Comparison of ENCODE assay signal across 8 mouse cellular contexts in the genomic region with DNA sequence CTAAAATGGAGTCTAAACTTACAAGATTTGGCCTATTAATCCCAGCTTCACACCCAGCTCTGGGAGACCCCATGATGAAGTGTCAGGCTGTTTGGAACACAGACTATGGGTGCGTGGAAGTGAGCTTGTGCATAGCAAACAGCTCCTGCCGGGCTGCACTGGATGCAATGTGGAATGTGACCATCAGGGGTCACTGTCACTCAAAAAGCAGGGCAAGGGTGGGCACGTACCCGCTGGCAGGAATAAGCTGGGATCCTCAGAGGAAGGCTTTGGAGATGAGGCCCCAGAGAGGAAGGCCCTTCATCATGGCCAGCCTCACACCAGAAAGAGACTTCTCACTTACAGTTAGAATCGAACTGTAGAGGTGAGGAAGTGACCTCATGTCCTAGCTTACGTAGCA. TPM values are rescaled to one million over a fixed set of nuclear protein-coding genes. Genes with fewer than 3 reads are reported as not detected.
DNase-seq lines count a peak whose midpoint lies in the region; ATAC-seq and TF ChIP-seq lines count a peak whose summit lies in the region.

No protein-coding gene starts in this region.

- H3K27ac ChIP-seq in gastrocnemius, adult 2 months, result no peak overlapping the region

- intact Hi-C loops in gastrocnemius, adult 2 months (cut with DNase I), result loop anchor here (10.0 kb wide), 1 partner anchor 205 kb away; a partner anchor contains a TSS

- TF ChIP-seq CTCF in gastrocnemius, adult 2 months (IDR thresholded peaks at IDR 0.05), result peak; percentile 73

- peak; percentile 49; the same call in 1 of the 2 replicates for ATAC-seq in erythroid progenitor cell, adult 5-6 weeks (replicated peaks; ENCODE audit: low FRiP score, poor library complexity, severe bottlenecking)

- H3K36me3 ChIP-seq in megakaryocyte, embryonic 14.5 days (replicated peaks; ENCODE audit: low read length), result no peaks in the 10 kb centered on the region

- peak; percentile 27 for DNase-seq in gastrocnemius, adult 2 months
- DNase-seq in gastrocnemius, adult 18-20 months (ENCODE audit: low spot score), result no peak
- DNase-seq in 3T3-L1 (ENCODE audit: low read depth, low spot score), result peak; percentile 37
- peak; percentile 42 for DNase-seq in adrenal gland, postnatal 25 days
- DNase-seq in kidney, postnatal 10 days, result peak; percentile 62
- peak; percentile 22 for DNase-seq in right cerebral cortex, postnatal 25 days

- no peak overlapping the region for H3K4me3 ChIP-seq in gastrocnemius, adult 2 months
- peak overlapping the region; percentile 12 for H3K4me3 ChIP-seq in megakaryocyte, embryonic 14.5 days (replicated peaks)

- H3K9me3 ChIP-seq in megakaryocyte, embryonic 14.5 days, result no peaks in the 10 kb centered on the region

- peaks cover 33% of the 10 kb centered on the region for H3K27me3 ChIP-seq in megakaryocyte, embryonic 14.5 days (replicated peaks)

- peaks cover 20% of the 10 kb centered on the region; the same call in 1 of the 2 replicates for H3K4me1 ChIP-seq in megakaryocyte, embryonic 14.5 days

RNA-seq across cellular contexts. Expression of a gene that starts 23.9 kb away (rescaled TPM):
- 1 to 10 TPM in 1 of 2 experiments, under 1 TPM in 1; 0.69 to 1.6 TPM for total RNA-seq in gastrocnemius, adult 2 months (2021)
- total RNA-seq in gastrocnemius, adult 18-20 months (2021), result 1 to 10 TPM in 1 of 2 experiments, under 1 TPM in 1; 0.94 to 1.3 TPM
- total RNA-seq in adrenal gland, postnatal 25 days (2021), result 2.3 and 2.6 TPM in 2 replicates
- total RNA-seq in erythroid progenitor cell, adult 5-6 weeks (2015; ENCODE audit: low replicate concordance), result not detected in 2 replicates
- 0.26 TPM in 1 of 2 replicates, not detected in the other for total RNA-seq in erythroid progenitor cell, adult 5-6 weeks (2017; ENCODE audit: low replicate concordance)
- 0.27 and 1.5 TPM in 2 replicates for polyA plus RNA-seq in megakaryocyte, embryonic 14.5 days (2012; ENCODE audit: insufficient read depth, low replicate concordance)

RNA-seq across cellular contexts. Expression of a gene that starts 40.2 kb away (rescaled TPM):
- total RNA-seq in gastrocnemius, adult 2 months (2021), result 1 to 10 TPM; 1.8 to 2.6 TPM
- 1 to 10 TPM; 1.8 to 2.1 TPM for total RNA-seq in gastrocnemius, adult 18-20 months (2021)
- total RNA-seq in adrenal gland, postnatal 25 days (2021), result 8.8 and 12.7 TPM in 2 replicates
- 1.3 and 4.7 TPM in 2 replicates for total RNA-seq in erythroid progenitor cell, adult 5-6 weeks (2015; ENCODE audit: low replicate concordance)
- total RNA-seq in erythroid progenitor cell, adult 5-6 weeks (2017; ENCODE audit: low replicate concordance), result 1.8 and 3.6 TPM in 2 replicates
- polyA plus RNA-seq in megakaryocyte, embryonic 14.5 days (2012; ENCODE audit: insufficient read depth, low replicate concordance), result 29.5 and 64.0 TPM in 2 replicates
